Mouse (Mus musculus) adrenal gland, postnatal 10 days (tissue): Measurements from ENCODE around the gene Kcnk5. TPM values are rescaled to one million over a fixed set of nuclear protein-coding genes. Genes with fewer than 3 reads are reported as not detected.

Source experiments
- DNase-seq: peaks from one replicate; pipeline ENCODE4 v3.0.0; 2021; ENCODE audit warnings: mixed read lengths
- total RNA-seq, 2 experiments: library from RNA; stranded (reverse); gene quantifications; 2 replicates each; pipeline ENCODE4 v1.2.3; 2021

The Kcnk5 gene
- total RNA-seq, 2 experiments from 2014 or later = 4.0 to 9.3 TPM

DNA sequence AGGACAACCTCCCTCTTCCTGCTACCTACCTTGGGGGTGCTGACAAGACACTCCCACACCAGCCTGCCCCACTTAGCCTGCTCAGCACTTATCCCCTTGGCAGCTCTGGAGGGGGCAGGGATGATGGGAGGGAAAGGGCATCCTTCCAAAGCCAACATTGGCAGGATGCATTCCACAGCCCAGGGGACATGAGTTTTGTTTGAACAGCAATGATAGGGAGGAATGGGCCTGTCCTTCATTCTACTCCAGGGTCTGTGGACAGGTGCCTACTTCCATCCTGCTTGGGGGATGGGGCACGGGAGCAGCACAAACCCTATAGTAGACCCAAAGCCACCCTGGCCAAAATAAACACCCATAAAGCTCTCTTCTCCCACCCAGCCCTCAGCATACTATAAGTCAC, 16.2 kb downstream of the Kcnk5 start:
- peak; percentile 53 for DNase-seq

DNA sequence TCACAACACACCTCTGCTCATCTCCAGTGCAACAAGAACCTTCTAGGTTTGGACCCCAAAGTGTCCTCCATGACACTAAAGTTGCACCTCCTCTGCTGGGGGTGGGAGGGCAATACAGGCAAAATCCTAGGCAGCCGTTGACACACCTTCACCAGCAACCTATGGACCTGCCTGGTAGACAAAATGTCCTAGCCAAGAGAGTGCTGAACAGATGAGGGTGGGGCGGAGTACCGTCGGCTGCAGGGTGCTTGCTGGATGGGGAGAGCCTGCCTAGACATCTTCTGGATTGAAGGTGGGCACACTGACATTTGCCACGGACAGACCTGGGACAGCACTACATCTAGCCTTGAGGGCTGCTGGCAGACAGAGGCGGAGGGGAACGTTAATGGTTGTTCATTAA, 17.2 kb downstream of the Kcnk5 start:
- no peak for DNase-seq

GRCm38 (mm10) chr14:20162686-20163085, 18.9 kb downstream of the Kcnk5 start:
- DNase-seq = no peak

DNA sequence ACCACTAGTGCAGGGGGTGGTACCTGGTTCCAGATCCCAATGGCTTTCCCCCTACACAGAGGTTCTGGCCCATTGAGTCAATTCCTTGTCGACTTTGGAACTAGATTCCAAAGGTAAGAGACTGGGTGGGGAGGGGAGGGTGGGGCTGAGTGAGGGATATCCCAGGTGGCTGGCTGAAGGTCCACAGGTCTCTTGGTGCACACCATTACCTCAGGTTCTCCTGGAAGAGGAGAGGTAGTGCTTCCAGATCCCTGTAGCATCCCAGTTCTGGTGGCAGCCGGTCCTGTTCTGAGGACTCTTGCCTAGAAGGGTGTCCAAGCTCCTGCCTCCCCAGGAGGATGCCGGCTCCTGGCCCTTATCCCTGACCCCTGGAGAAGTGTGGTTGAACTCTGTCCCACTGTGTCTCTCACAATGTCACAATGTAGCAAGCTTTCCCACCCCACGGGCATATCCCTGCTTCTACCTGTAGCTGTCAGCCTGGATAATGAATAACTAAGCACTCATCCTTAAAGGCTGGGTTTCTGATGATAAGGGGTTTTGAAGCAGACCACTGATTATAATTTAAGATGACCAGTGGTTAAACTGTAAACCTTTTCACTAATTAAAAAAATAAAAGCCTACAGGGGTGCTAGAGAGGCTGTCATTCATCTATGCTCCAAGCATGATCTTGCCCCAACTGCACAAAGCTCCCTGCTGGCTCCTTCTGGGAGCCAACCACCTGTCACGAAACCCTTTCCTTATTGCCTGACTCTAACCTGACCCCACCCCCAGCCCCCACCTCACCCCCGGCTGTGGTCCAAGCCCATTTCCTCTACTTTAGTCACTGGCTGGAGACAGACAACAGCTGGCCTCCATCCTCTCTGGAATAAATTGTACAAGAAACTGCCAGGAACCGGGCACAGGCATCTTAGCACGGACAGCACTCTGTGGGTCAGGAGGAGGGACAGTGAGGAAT, 22.6 kb downstream of the Kcnk5 start:
- DNase-seq = no peak

DNA sequence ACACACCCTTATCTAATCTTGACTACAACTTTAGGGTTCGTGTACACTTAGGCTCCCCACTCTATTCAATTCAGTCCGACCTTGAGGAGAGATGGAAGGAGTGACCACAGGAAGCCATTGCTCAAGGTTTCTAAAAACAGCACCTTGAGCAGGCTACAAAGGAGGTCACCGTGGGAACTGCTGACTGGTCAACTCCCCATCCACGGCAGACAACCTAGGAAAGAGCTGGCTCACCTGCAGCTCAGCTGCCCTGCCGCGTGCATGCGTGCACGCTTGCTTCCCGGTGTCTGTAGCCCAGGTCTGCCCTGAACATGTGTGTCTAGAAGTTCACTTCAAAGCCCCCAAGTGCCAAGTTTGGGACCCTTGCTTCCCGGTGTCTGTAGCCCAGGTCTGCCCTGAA, 24.0 kb downstream of the Kcnk5 start:
- no peak for DNase-seq

DNA sequence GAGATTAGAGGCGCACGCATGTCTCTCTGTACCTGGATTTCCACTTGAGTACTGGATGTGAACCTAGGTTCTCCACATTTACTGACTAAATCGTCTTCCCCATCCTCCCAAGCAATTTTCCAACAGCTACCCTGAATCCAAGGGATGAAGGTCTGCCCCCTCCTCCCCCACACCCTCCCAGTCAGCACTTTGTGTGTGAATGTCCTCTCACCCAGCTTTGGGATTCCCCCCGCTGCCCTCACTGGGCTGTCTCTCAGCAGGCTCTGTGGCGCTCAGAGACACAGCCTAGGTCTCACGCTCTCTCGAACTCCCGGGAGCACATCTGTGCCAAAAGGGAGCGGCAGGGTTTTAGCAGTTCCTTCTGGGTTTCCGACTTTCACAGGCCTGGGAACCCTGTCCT, 25.9 kb downstream of the Kcnk5 start:
- no peak for DNase-seq

DNA sequence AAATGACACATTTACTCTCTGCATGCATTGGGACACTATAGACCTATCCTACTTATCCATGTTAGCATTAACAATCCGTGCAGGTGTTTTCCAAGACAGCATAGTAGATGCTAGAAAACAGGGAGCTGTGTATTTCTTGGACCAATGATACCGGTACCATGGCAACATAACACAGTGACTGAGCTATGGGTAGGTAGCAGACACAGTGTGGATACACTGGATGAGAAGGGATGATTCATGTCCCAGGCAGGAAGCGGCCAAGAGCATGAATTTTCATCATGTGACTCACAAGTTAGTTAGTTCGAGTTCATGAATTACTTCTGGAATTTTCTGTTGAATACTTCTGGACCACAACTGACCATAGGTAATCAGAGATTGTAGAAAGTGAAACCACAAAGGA, 26.7 kb downstream of the Kcnk5 start:
- no peak for DNase-seq

DNA sequence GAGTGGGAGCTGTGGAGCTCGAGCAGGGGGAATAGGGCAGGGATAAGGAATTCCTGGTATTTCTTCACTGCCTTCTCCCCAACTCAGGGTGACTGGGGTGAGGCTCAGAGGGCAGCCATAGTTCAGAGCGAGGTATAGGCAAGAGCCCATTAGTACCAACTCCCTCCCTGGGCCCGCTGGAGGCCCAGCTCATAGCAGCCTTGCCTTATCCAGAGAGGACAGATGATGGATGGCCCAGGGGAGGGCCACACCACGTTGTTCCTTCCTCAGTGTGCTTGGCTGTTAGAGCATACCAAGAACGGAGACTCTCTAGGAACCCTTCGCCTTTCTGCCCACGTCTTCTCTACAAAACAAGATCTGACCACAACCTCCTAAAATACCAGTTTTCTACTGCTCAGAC, 27.4 kb downstream of the Kcnk5 start:
- no peak for DNase-seq

- DNase-seq = no peak
These were observed 32.2 kb downstream of the Kcnk5 start for GRCm38 (mm10) chr14:20149127-20150080.

DNA sequence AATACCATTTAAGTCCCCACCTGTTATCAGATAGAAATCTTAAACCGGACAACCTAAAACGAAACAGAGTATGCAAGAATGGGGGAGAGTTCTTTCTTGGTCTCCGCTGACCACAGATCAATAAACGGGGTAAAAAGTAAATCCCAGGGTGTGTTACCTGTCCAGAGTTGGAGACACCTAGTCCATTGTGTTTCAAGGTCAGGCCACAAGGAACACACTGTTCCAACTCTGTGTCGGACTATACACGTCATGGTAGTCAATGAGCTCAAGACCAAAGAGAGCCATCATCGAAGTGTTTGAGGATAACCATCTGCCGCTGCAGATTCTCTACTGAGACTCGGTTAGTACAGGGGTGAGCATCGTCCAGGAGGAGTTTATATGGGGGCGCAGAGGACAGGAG, 33.1 kb downstream of the Kcnk5 start:
- no peak for DNase-seq

GRCm38 (mm10) chr14:20147854-20148253, 33.8 kb downstream of the Kcnk5 start:
- DNase-seq = no peak

DNA sequence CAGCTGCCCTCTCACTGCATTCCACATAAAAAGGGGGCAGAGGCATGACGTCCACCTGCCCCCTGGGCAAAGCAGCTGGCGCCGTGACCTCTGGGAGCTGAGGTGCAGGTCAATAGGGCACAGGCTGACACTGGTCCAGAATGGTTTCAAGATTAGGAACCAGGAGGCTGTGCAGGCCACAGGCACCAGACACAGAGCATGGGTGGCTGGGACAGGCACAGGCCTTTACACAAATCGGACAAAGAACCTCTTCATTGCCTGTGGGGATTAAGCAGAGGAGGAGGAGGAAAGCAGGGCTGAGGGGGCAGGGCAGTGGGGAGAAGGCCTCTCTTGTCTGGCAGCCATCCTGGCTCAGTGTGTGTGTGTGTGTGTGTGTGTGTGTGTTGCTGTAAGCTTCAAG, 37.5 kb downstream of the Kcnk5 start:
- no peak for DNase-seq

DNA sequence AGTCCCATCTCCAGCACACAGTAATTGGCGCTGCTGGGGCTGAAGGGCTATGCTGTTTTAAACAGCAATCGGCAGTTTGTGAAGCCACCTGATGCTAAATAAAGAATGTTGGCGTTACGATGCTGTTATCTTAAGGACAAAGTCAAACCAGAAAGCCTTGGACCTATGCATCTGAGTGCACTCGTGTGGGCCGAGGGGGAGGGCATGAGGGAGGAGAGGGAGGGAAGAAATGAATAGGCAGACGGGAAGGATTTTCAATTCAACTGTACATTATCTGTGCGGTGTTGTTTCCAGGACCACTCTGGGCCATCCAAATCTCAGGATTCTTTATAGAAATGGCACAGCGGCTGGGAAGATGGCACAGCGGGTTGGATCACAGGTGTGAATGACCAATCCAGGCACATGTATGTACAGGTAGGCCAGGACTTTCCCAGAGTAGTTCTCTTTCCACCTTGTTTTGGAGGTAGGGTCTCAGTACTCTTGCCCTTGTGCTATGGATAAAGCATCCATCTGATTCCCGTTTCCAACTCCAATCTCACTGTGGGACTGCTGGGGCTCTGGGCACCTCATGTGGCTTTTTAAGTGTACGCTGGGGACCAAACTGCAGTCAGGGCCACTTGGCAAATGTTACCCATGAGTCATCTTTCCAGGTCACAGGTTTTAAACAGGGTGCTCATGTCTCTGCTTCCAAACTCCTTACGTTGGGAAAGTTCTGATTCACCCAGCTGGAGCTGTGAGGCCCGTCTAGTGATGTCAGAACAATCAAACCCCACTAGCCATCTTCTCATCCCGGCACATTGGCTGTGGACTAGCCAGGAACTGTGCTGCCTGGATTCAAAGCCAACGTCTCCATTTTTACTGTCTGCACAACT, 42.9 kb downstream of the Kcnk5 start, which contains the start of gene Saysd1:
Gene Saysd1, minus strand, starts transcription at position 51 of the 872 bp plus-strand sequence.
- no peak for DNase-seq

- DNase-seq = no peak
These were observed 46.5 kb downstream of the Kcnk5 start for GRCm38 (mm10) chr14:20134965-20135671.

DNA sequence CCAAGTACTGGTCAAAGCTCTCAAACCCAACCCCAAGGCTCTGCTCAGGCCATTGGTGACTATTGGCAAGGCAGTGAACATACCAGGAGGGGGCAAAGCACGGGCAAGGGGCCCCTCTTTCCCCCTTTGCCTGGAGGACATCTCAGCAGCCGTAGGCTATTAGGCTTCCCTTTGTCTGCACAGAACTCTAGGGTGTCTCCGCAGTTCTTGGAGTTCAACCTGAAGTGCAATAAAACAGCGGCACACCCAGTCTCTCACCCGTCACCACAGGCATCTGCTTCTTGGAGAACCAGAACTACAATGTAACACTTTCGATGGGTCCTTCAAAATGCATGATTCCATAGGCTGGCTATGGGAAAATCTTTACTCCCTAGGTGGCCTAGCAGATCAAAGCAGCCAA, 53.4 kb downstream of the Kcnk5 start:
- no peak for DNase-seq

DNA sequence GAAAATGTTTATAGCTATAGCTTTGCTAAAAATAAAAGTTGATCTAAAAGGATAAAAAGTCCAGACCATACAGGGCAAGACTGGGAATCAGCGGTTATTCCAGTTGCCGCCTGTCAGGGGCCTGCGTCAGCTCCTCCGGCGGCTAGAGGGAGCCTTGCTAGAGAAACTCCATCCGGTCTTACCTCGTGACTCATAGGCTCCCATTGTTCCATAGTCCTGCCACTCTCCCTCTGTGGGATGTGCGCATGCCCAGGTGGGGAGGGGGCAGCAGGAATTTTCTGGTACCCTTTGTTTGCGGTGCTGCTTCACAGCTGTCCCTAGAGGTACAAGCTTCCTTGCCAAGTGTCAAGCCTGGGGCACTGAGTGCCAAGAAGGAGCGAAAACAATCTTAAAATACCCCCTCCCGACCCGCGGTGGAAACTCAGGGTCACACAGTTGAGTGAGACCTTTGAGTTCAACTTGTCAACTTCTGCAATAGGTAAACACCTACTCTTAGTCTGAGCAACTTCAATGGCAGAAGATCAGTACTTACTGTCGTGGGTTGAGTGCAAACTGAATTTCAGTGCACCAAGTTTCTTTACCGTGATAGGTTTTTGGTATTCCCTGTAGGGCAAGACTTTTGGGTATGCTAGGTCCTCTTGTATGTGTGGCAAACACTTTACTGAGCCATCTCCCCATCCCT, 54.1 kb downstream of the Kcnk5 start:
- DNase-seq = no peak

DNA sequence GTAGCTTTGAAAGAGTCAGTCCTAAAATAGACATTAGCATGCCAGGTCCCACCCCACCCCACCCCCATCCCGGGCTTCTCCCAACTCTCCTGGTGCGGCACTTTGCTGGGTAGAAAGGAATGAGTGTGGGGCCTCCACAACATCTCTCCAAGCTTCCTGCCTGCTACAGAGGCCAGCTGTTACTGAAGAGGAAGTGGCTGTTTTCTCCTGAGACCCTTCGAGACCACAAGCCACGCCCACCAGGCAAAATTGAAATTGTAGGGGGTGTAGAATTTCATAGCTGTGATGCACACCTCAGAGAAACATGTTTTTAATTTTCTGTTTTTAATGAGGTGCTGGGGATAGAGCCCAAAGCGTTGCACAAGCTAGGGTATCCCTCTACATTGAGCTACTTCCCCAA, 60.7 kb downstream of the Kcnk5 start:
- DNase-seq = no peak

DNA sequence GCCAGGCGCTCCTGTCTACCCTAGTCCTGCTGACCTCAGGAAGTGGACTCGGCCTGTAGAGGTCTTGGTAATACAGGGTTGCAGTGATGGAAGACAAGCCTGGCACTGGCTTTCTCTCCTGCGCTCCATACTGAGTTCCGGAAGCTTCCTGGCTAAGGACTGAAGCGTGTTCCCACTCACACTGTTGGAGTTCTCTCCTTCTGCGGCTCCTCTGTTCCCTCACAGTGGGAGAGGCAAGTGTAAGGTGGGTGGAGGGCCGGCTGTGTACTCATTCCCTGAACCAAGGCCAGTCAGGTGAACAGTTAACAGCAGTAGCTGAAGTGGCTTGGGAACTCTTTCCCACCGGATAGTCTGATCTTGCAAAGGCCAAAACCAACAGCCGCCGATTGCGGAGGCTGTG, 61.6 kb downstream of the Kcnk5 start:
- DNase-seq = no peak

DNA sequence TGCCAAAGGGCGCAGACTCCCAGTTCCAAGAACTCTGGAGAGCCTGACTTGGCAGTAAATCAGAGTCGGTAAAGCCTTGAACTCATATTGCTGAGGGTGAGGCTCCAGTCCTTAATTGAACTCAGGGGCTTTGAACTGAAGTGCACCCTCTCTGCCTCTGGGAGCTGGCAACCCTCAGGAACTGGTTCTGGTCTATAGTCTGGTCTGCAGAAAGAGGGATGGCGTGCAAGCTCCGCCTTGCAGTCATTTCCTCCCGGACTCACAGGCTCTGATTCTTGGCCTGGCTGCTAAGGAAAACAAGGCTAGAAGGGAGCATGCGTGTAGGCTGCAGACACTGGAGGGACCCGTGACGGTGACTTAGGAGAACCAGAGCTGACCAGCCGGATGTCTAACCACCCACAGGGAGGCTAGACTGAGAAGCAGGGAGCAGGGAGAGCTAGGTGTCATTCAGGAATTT, 65.4 kb downstream of the Kcnk5 start:
- DNase-seq = peak; percentile 28

DNA sequence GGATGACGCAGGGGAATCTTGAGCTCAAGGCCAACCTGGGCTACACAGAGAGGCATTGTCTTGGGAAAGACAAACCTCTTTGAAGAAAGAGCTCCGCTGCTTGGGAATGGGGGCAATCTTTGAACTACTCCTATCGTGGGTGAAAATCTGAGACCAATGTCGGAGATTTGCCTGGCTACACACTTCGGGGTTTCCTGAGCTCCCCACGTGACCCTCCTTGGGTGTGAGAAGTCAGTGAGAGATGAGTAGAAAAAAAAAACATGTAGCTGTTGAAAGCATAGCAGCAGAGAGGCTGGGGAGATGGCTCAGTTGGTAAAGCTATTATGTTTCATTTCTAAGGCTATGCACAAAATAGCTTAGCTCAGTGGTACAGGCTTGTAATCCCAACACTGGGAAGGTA, 66.7 kb downstream of the Kcnk5 start:
- no peak for DNase-seq

DNA sequence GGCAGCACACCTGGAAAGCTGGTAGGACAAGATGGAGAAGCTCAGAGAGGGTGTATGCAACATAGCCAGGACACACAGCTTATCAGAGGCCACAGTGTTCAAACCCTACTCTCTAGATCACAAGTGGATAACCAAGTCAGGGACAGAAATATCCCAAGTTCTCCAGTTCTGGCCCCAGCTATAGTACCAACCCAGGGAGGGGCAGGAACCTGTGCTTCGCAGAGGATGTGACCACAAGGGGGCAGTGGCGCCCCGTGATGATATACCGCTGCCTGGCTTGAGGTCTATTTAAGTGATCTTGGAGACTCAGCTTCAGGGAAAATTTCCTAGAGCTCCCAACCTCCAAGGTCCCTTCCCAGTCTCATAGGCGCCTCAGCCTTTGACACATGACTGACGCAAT, 67.6 kb downstream of the Kcnk5 start:
- peak; percentile 94 for DNase-seq
